Mouse (Mus musculus) thymus, postnatal 10 days (tissue): Measurements from ENCODE around the gene Gm36028.

Experiments
- DNase-seq, 2 experiments: peaks; one replicate each; pipeline ENCODE4 v3.0.0; 2021; ENCODE audit warnings: low spot score in 2 of 2

Gm36028 gene

DNA sequence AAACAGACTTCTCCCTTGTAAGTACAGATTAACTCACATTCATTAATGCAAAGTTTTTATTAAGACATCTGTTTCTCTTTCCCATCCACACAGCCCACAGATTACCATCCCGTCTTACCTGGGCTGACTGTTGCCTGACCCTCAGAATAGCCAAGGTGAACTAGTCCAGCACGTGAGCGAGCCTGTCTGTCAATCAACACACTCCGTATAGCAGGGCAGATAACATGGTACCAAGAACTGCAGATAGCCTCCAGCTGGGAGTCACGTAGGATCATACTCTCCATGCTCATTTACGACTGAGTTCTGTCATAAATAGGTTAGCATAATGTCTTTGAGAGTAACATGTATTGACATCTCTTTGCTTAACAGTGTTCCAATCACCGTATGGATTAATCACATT, at the start of gene Gm36028:
Gene Gm36028 (minus strand): TSS at position 118 of the 400 bp plus-strand sequence.
- DNase-seq: no peak

GRCm38 (mm10) chr16:37906456-37906855, 45.5 kb upstream of the Gm36028 start:
- DNase-seq: no peak

- DNase-seq: no peak
Measured at GRCm38 (mm10) chr16:37901318-37901717, 40.4 kb upstream of the Gm36028 start.

- DNase-seq: no peak
Measured at GRCm38 (mm10) chr16:37899357-37899756, 38.4 kb upstream of the Gm36028 start.

DNA sequence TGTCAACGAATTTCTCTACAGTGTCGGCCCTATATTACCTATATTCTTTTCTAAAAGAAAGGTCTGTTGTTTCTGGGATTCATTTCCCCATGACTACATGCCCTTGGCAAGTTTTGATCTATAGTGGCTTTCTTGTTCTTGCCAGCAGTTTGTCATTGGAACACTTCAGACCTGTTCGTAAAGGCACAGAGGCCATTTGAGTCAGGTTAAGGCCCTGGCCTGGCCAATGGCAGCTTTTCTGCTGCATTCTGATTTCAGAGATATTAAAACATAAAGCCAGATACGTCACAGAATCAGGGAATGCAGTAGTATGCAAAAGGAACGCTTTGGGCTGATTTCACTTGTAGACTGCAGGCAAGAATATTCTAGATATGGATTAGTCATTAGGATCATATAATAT, 37.8 kb upstream of the Gm36028 start:
- DNase-seq: no peak

DNA sequence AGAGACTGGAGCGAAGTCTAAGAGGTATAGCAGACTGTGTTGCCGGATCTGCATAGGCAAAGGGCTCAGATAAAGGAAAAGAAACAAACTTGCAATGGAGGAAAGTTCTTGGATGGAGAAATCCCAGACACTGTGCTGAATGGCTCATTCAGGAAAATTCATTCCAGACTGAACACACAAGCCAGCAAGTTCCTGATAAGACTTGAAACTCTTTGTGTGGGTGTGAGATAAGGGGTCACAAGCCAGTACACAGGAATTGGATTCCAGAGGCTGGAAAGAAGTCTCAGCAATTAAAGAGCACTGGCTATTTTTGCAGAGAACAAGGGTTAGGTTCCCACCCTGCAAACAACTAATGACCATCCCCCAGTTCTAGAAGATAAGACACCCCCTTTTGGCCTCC, 33.0 kb upstream of the Gm36028 start:
- no peak for DNase-seq

GRCm38 (mm10) chr16:37893381-37893780, 32.4 kb upstream of the Gm36028 start:
- DNase-seq: no peak

- DNase-seq: no peak
Measured at GRCm38 (mm10) chr16:37892667-37893066, 31.7 kb upstream of the Gm36028 start.

DNA sequence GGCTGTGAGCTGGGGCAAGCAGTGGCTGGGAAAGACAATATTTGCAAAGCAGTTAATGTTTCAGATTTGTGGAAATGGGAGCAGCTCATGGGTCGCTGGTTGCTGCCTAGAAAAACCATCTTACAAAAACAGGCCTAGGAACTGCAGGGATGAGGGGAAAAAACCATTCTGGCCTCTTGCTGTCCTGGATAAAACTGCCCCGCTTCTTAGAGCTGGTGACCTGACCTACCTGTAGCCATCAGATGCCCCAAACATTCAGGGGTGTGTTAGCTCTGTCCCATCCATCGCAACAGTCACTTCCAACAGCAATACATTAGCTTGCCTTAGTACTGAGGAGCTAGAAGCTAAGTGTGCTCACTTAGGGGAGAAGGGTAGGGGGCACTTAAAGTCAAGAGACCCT, 28.0 kb upstream of the Gm36028 start:
- DNase-seq: no peak

- no peak for DNase-seq
Measured at GRCm38 (mm10) chr16:37881168-37881567, 20.2 kb upstream of the Gm36028 start.

DNA sequence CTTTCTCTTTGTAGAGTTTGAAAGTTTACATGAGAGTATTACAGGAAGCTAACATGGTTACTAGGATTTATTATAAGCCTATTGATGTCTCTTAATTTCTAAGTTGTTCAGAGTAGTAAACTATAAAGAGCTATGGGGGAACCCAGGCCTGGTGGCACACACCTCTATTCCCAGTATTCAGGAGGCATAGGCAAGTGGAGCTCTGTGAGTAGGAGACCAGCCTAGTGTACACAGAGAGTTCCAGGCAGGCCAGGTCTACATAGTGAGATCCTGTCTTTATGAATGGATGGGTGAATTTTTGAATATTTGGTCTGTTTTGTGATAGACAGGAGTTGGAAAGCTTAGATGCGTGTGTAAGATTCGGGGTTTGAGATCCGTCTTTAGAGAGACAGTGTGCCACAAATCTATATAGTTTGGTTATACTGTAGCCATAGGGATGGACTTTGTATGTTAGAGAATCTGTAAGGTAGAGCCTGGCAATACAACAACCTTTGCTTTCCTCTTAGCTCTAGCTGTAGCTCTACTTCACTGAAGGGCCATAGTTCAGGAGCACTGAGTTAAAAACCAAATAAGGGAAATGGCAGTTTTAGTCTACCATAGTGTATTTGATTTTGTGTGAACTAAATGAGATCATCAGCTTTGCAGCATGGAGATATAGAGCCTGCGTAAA, 18.9 kb upstream of the Gm36028 start:
- no peak for DNase-seq

GRCm38 (mm10) chr16:37878951-37879505, 18.1 kb upstream of the Gm36028 start:
- no peak for DNase-seq

DNA sequence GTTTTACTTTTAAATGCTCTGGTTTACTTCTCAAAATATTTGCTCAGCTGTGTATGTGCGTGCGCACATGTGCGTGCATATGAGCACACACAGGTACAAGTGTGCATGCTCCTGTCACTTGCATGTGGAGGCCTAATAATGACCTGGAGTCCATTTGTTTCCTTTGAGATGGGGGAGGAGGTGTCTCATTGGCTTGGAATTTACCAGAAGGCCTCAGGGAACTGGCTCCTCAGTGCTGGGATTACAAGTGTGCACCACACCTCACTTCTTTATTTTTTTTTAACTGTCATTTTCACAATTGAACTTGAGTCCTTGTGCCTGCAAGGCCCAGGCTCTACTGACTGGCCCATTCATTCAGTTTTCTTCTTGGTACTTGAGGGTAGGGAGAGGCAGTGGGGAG, 16.5 kb upstream of the Gm36028 start:
- no peak for DNase-seq

GRCm38 (mm10) chr16:37874501-37875235, 13.7 kb upstream of the Gm36028 start:
- DNase-seq: no peak

- DNase-seq: no peak
Measured at GRCm38 (mm10) chr16:37871112-37871715, 10.3 kb upstream of the Gm36028 start.

- no peak for DNase-seq
Measured at GRCm38 (mm10) chr16:37869470-37870231, 8.7 kb upstream of the Gm36028 start.

- DNase-seq: peak; percentile 39 to 61
Measured at GRCm38 (mm10) chr16:37868506-37869469, 7.8 kb upstream of the Gm36028 start.

- DNase-seq: peak; percentile 77 to 85
Measured at GRCm38 (mm10) chr16:37867791-37868505, 7.0 kb upstream of the Gm36028 start, which contains the start of gene Lrrc58. TSS of gene Lrrc58 (plus strand) at chr16:37868389.

DNA sequence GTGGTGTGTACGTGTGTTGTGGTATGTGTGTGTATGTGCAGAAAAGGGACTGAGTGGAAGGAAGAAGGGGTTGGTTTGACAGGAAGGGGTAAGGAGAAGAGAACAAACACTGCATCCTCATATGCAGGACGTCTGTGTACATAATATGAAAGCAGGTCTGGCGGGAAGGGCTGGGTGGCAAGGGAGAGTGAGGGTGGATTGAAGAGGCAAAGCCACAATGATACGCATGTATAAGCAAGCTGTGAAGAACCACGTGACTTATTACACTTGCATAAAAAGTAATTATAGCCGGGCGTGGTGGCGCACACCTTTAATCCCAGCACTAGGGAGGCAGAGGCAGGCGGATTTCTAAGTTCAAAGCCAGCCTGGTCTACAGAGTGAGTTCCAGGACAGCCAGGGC, 4.9 kb upstream of the Gm36028 start:
- no peak for DNase-seq

- no peak for DNase-seq
Measured at GRCm38 (mm10) chr16:37863876-37864275, 2.9 kb upstream of the Gm36028 start.
